Comparison of ENCODE assay signal across 8 mouse cellular contexts in the genomic region with DNA sequence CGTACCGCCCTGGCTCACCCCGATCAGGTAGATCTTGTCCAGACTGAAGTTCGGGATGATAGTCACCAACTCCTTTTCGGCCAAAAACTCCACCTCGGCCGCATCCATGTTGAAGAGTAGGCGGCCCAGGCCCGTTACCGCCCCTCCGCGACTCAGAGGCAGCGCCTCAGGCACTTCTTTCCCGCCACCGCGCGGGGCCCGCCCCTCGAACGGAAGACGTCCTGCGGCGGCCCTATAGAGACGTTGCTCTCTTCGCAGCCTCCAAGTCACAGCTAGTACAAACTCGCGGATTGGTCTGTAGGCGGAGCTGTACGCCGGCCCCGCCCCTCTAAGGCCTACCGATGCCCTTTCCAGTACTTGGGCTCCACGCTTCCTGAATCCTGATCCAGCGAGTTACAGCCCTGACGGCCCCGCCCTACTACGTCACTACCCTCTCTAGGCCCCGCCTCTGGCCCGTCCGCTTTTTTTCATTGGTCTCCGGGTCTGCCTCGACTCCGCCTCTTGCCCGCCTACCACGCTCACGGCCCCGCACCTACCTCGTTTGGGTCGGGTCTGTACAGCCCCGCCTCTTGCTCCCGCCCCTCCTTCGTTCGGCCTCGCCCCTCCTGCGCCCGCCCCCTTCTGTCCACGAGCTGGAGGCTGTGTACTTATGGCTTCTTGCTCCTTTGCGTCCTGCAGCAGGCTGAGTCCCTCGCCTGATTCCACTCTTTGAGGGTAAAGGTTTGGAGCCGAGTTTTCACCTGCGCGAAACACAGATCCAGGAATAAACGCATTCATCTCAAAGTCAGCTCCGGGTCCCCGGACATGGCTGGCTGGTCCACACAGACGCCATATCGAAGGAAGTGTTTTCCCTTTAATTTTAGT. TPM values are rescaled to one million over a fixed set of nuclear protein-coding genes. Genes with fewer than 3 reads are reported as not detected.
A peak's percentile ranks its signal among the peaks of the same experiment; 100 is the strongest.
DNase-seq lines count a peak whose midpoint lies in the region; ATAC-seq lines count a peak whose summit lies in the region.

Gins2 (minus strand) TSS at position 397 of the 864 bp plus-strand sequence.

- DNase-seq in c-Kit-negative CD71-positive TER-119-positive erythroid progenitor cells, embryonic 14.5 days (ENCODE audit: low read depth, low spot score): peak; percentile 98
- peak; percentile 99 for DNase-seq in fibroblast of lung, adult 2 months (ENCODE audit: low read depth)
- DNase-seq in kidney, postnatal 14 days: peak; percentile 100
- peak; percentile 100 for DNase-seq in liver, embryonic 13.5 days
- DNase-seq in neural tube, embryonic 10.5 days (ENCODE audit: extremely low spot score, low spot score): peak; percentile 99

- H3K9ac ChIP-seq in heart, embryonic 14.5 days (ENCODE audit: low read length): peak within 1 kb of the TSS; percentile 91
- H3K9ac ChIP-seq in liver, embryonic 13.5 days: peak within 1 kb of the TSS; percentile 93
- H3K9ac ChIP-seq in stomach, embryonic 16.5 days (ENCODE audit: low read length): peak within 1 kb of the TSS; percentile 84

- peak within 1 kb of the TSS; percentile 58 to 76 for H3K4me3 ChIP-seq in heart, embryonic 14.5 days (ENCODE audit: control insufficient read depth in 1 of 2, insufficient read depth in 1 of 2, low read depth in 1 of 2, low read length in 2 of 2)
- H3K4me3 ChIP-seq in liver, embryonic 13.5 days (replicated peaks): peak within 1 kb of the TSS; percentile 91
- peak within 1 kb of the TSS; percentile 79 for H3K4me3 ChIP-seq in stomach, embryonic 16.5 days (replicated peaks; ENCODE audit: low read length)

- peaks cover 29% of the 10 kb centered on the region for H3K36me3 ChIP-seq in heart, embryonic 14.5 days (ENCODE audit: control insufficient read depth, insufficient read depth, low read length)
- H3K36me3 ChIP-seq in liver, embryonic 13.5 days: peaks cover 34% of the 10 kb centered on the region
- H3K36me3 ChIP-seq in stomach, embryonic 16.5 days (ENCODE audit: control insufficient read depth, insufficient read depth, low read length): 0 out of 2 replicates have a peak, but pooled peaks cover 6% of the 10 kb centered on the region

- WGBS in heart, embryonic 14.5 days: under 1% methylated on average over 67 of the region's 67 CpGs
- WGBS in liver, embryonic 13.5 days (ENCODE audit: insufficient replicate concordance): under 1% methylated on average over 67 of the region's 67 CpGs
- WGBS in stomach, embryonic 16.5 days: under 1% methylated on average over 67 of the region's 67 CpGs

- H3K4me1 ChIP-seq in heart, embryonic 14.5 days (ENCODE audit: control insufficient read depth in 2 of 2, insufficient read depth in 2 of 2, low read length in 2 of 2): peaks cover 8 to 27% of the 10 kb centered on the region in 2 experiments; a peak in 3 of 4 replicates
- H3K4me1 ChIP-seq in liver, embryonic 13.5 days (replicated peaks): peaks cover 42% of the 10 kb centered on the region
- peaks cover 11% of the 10 kb centered on the region for H3K4me1 ChIP-seq in stomach, embryonic 16.5 days (ENCODE audit: control insufficient read depth, insufficient read depth, low read length)

- H3K27me3 ChIP-seq in heart, embryonic 14.5 days (ENCODE audit: control insufficient read depth, insufficient read depth, low read length): no peaks in the 10 kb centered on the region
- H3K27me3 ChIP-seq in liver, embryonic 13.5 days: no peaks in the 10 kb centered on the region
- no peaks in the 10 kb centered on the region for H3K27me3 ChIP-seq in stomach, embryonic 16.5 days (ENCODE audit: control insufficient read depth, insufficient read depth, low read length)

- H3K4me2 ChIP-seq in heart, embryonic 14.5 days (ENCODE audit: low read length): peak within 1 kb of the TSS; percentile 93
- peak within 1 kb of the TSS; percentile 98 for H3K4me2 ChIP-seq in liver, embryonic 13.5 days
- H3K4me2 ChIP-seq in stomach, embryonic 16.5 days (ENCODE audit: low read depth, low read length): peak within 1 kb of the TSS; percentile 94

- ATAC-seq in CD4-positive, CD25-positive, alpha-beta regulatory T cell, adult 4 months: peak; percentile 94
- ATAC-seq in heart, embryonic 14.5 days (ENCODE audit: insufficient number of reproducible peaks, insufficient read depth, low FRiP score, low read depth): peak; percentile 97
- peak; percentile 96 for ATAC-seq in liver, embryonic 13.5 days (ENCODE audit: low read depth)
- ATAC-seq in stomach, embryonic 16.5 days (ENCODE audit: insufficient read depth, low FRiP score): peak; percentile 98

- H3K9me3 ChIP-seq in heart, embryonic 14.5 days (ENCODE audit: control insufficient read depth, low read length): no peaks in the 10 kb centered on the region
- H3K9me3 ChIP-seq in liver, embryonic 13.5 days (replicated peaks): no peaks in the 10 kb centered on the region
- no peaks in the 10 kb centered on the region for H3K9me3 ChIP-seq in stomach, embryonic 16.5 days (replicated peaks; ENCODE audit: control insufficient read depth, low read length)

- peak within 1 kb of the TSS; percentile 54 to 89 for H3K27ac ChIP-seq in heart, embryonic 14.5 days (replicated peaks in 1 of 2; ENCODE audit: control insufficient read depth in 1 of 2, insufficient read depth in 1 of 2, low read depth in 2 of 2, low read length in 2 of 2)
- peak within 1 kb of the TSS; percentile 83 for H3K27ac ChIP-seq in liver, embryonic 13.5 days
- peak within 1 kb of the TSS; percentile 50 for H3K27ac ChIP-seq in stomach, embryonic 16.5 days (ENCODE audit: low read length)

RNA-seq across cellular contexts. Expression of gene Gins2, which starts in this region (rescaled TPM):
- 10 to 100 TPM; 14.6 to 20.6 TPM for polyA plus RNA-seq in CD4-positive, CD25-positive, alpha-beta regulatory T cell, adult 4 months (2017; shearing (Covaris generic))
- 51.1 and 60.6 TPM in 2 replicates for polyA plus RNA-seq in heart, embryonic 14.5 days (2014; fragmentation: Nextera tagmentation; extraction: Ambion mirVana)
- polyA plus RNA-seq in liver, embryonic 13.5 days (2015; fragmentation: Nextera tagmentation; extraction: Ambion mirVana): 75.6 and 75.9 TPM in 2 replicates
- 76.4 and 76.5 TPM in 2 replicates for polyA plus RNA-seq in stomach, embryonic 16.5 days (2015; fragmentation: Nextera tagmentation; extraction: Ambion mirVana)

Comparison
In these comparisons a context has a peak if more than half of its experiments do, and no peak if none do; other contexts are left out.
1. Peak in every context shown above with its lines: DNase-seq, ATAC-seq, H3K4me3 ChIP-seq and H3K27ac ChIP-seq.